Mouse (Mus musculus) heart, postnatal 0 days (tissue): Measurements from ENCODE around the gene 4932438A13Rik. TPM values are rescaled to one million over a fixed set of nuclear protein-coding genes. Genes with fewer than 3 reads are reported as not detected.

Experiments
- ATAC-seq: fragments of 200-750 bp; cut with Nextera tagmentation; 2 replicates; pipeline ENCODE4 v1.8.0; 2017; ENCODE audit warnings: low read depth, moderate number of reproducible peaks, moderate library complexity; ENCODE audit not compliant: insufficient read depth
- DNase-seq: peaks from one replicate; pipeline ENCODE4 v3.0.0-alpha.2; 2016; ENCODE audit warnings: low spot score
- H3K27ac ChIP-seq: fragments of 300-500 bp; sonication (generic); 2 replicates; pipeline ENCODE4 v1.5.1; 2014; ENCODE audit warnings: low read depth, mild to moderate bottlenecking
- H3K27me3 ChIP-seq: fragments of 300-500 bp; sonication (generic); 2 replicates; pipeline ENCODE4 v1.6.1; 2014; ENCODE audit warnings: low read length, mixed read lengths; ENCODE audit not compliant: control insufficient read depth, insufficient read depth
- H3K36me3 ChIP-seq: fragments of 300-500 bp; sonication (generic); replicated peaks from 2 replicates; pipeline ENCODE4 v1.6.1; 2014; ENCODE audit warnings: low read length, mixed read lengths; ENCODE audit not compliant: control insufficient read depth, insufficient read depth
- H3K4me1 ChIP-seq: fragments of 300-500 bp; sonication (generic); 2 replicates; pipeline ENCODE4 v1.6.1; 2014; ENCODE audit warnings: antibody characterized with exemption; ENCODE audit not compliant: control insufficient read depth, insufficient read depth
- H3K4me2 ChIP-seq: fragments of 300-500 bp; sonication (generic); 2 replicates; pipeline ENCODE4 v1.6.1; 2014; ENCODE audit warnings: low read depth, mild to moderate bottlenecking, low read length, moderate library complexity
- H3K4me3 ChIP-seq: fragments of 300-500 bp; sonication (generic); 2 replicates; pipeline ENCODE4 v1.5.1; 2014; ENCODE audit warnings: low read depth, low read length
- H3K9ac ChIP-seq: fragments of 300-500 bp; sonication (generic); replicated peaks from 2 replicates; pipeline ENCODE4 v1.6.1; 2014; ENCODE audit warnings: low read depth, low read length, mixed read lengths
- H3K9me3 ChIP-seq: fragments of 300-500 bp; sonication (generic); replicated peaks from 2 replicates; pipeline ENCODE4 v1.6.1; 2016; ENCODE audit warnings: low read length; ENCODE audit not compliant: control insufficient read depth
- CTCF ChIP-seq: IDR thresholded peaks from 2 replicates; pipeline ENCODE4 v1.5.1; 2016; ENCODE audit warnings: antibody characterized with exemption, control low read depth, low read depth
- EP300 ChIP-seq: IDR thresholded peaks from 2 replicates; pipeline ENCODE4 v1.6.1; 2016; ENCODE audit warnings: antibody characterized with exemption, low read depth
- WGBS: fragments of 180-500 bp; shearing (Covaris S2); extraction: QIAGEN DNeasy Blood & Tissue Kit; methylation state at CpG from one replicate; pipeline ENCODE4 v1.1.7; 2014; 5-methylcytosine and 5-hydroxymethylcytosine counted together
- polyA plus RNA-seq: library from polyadenylated mRNA; unstranded; fragments of >200 nt; fragmentation: Nextera tagmentation; extraction: Ambion mirVana; gene quantifications from 2 replicates; pipeline ENCODE4 v1.2.1, GENCODE M21; 2015
- total RNA-seq: library from RNA; depleted of rRNA; stranded (reverse); fragments of >200 nt; gene quantifications from 2 replicates; pipeline ENCODE4 v1.2.3, GENCODE M21; 2014; ENCODE audit warnings: low replicate concordance

Gene 4932438A13Rik
- total and polyA plus RNA-seq, 2 experiments from 2014 or later, result 22.3 to 22.7 TPM

DNA sequence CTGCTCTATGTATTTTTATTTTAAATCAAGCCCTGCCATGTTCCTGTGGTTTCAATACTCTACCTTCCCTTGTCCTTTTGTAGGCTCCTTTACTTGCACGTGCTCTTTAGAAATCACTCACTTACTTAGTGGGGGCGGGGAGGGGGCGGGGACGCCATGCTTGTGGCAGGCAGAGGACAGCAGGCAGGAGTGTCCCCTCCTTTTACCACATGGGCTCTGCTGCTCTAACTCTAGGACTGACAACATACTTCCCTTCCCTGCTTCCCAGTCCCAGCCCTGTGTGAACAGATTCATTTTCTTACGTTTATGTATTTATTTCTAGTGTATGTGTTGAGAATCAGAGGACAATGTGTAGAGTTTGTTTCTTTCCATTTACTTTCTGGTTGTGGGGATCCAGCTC lies 78.7 kb downstream of the 4932438A13Rik start:
- DNase-seq (no peak), ATAC-seq (no peak)
- Histone ChIP-seq H3K4me1 (no peaks in the 10 kb centered on the region), H3K27ac (no peak overlapping the region), H3K4me3 (no peak overlapping the region), H3K36me3 (peaks cover 31% of the 10 kb centered on the region), H3K9me3 (no peaks in the 10 kb centered on the region), H3K4me2 (no peak overlapping the region), H3K9ac (no peak overlapping the region), H3K27me3 (no peaks in the 10 kb centered on the region)
- 46% methylated on average over 5 of the region's 5 CpGs for WGBS
- no peak for TF ChIP-seq CTCF
- no peak for TF ChIP-seq EP300

DNA sequence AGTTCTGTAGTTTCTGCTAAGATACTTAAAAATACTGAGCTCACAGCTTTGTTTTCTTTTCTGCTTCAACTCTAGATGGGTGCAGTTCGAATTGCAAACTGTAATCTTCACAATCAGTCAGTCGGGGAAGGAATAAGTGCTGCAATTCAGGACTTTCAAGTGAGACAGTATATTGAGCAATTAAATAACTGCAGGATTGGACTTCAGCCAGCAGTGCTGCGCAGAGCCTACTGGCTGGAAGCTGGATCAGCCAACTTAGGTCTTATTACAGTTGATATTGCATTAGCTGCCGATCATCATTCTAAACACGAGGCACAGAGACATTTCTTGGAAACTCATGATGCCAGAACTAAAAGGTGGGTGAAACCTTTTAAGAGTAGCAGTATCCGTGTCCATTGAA lies 79.2 kb downstream of the 4932438A13Rik start:
- no peaks in the 10 kb centered on the region for H3K9me3 ChIP-seq
- no peaks in the 10 kb centered on the region for H3K27me3 ChIP-seq
- no peak overlapping the region for H3K4me3 ChIP-seq
- H3K27ac ChIP-seq, result no peak overlapping the region
- no peak for TF ChIP-seq CTCF
- TF ChIP-seq EP300, result no peak
- H3K36me3 ChIP-seq, result peaks cover 30% of the 10 kb centered on the region
- DNase-seq (no peak), ATAC-seq (no peak)
- no peak overlapping the region for H3K4me2 ChIP-seq
- H3K9ac ChIP-seq, result no peak overlapping the region
- WGBS, result 58% methylated on average over 6 of the region's 6 CpGs
- no peaks in the 10 kb centered on the region for H3K4me1 ChIP-seq

DNA sequence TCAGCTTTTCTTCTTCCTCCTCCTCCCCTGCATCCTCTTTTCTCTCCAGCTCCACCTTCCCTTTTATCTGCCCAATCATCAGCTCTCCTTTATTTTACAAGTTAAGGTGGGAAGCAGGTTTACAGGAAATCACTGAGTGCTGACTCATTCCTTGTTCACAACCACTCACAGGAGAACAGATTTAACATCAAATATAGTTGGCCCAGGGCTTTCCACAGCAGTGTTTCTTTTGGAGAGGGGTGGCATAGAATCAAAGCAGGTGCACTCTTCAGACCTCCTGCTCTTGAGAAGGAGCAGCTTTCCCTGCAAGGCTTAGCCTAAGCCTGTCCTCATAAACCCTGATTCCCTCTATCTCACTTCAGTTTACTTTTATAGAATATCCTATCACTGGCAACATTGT lies 80.8 kb downstream of the 4932438A13Rik start:
- Histone ChIP-seq H3K27ac (no peak overlapping the region), H3K9me3 (no peaks in the 10 kb centered on the region), H3K4me3 (no peak overlapping the region), H3K27me3 (no peaks in the 10 kb centered on the region), H3K9ac (no peak overlapping the region), H3K4me2 (no peak overlapping the region), H3K36me3 (peaks cover 39% of the 10 kb centered on the region), H3K4me1 (no peaks in the 10 kb centered on the region)
- TF ChIP-seq EP300, result no peak
- TF ChIP-seq CTCF, result no peak
- DNase-seq, result no peak
- ATAC-seq, result no peak

DNA sequence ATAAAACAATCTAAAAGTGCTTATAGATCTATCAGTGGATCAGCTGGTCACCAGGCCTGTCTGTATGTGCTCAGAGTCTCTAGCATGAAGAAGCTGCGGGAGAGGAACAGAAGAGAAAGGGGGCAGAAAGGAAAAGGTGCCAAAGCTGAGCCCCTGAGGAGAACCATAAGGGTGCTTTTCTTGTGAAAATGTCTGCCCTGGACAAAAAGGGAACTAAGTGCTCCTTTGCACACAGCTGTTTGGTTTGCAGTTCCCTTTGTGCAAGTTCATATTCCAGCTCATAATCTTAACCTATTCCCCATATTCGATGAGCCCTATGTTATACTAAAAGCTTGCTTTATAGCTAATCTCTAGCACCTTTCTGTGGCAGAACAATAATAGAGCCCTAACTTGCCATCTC lies 175.1 kb downstream of the 4932438A13Rik start:
- Histone ChIP-seq H3K9me3 (no peaks in the 10 kb centered on the region), H3K9ac (no peak overlapping the region), H3K27ac (no peak overlapping the region), H3K4me2 (no peak overlapping the region), H3K36me3 (peaks cover 68% of the 10 kb centered on the region), H3K27me3 (no peaks in the 10 kb centered on the region), H3K4me3 (no peak overlapping the region), H3K4me1 (no peaks in the 10 kb centered on the region)
- DNase-seq, result no peak
- WGBS, result 89% methylated on average over 2 of the region's 2 CpGs
- TF ChIP-seq EP300 (no peak), CTCF (no peak)
- ATAC-seq, result no peak

DNA sequence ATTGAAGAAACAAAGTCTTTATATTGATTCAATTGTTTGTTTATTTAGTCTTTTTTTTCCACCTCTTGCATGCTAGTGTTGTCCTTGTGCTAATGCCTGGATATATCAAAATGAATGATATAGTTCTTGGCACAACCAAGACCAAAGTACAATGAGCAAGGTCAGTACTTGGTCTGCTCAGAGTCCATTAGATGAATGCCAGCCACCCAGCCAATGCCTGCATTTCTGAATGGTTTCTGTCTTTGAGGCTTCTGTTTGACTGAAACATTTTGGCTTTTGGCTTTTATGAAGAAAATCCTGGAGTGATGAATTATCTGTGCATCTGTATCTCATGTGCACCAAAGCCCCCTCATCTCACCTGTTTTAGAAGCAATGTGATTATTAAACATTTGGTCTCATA lies 176.9 kb downstream of the 4932438A13Rik start:
- no peaks in the 10 kb centered on the region for H3K4me1 ChIP-seq
- no peak for DNase-seq
- no peak for TF ChIP-seq CTCF
- TF ChIP-seq EP300, result no peak
- no peak overlapping the region for H3K4me2 ChIP-seq
- H3K9me3 ChIP-seq, result no peaks in the 10 kb centered on the region
- no peak overlapping the region for H3K27ac ChIP-seq
- ATAC-seq, result no peak
- no peak overlapping the region for H3K4me3 ChIP-seq
- H3K9ac ChIP-seq, result no peak overlapping the region
- H3K27me3 ChIP-seq, result no peaks in the 10 kb centered on the region
- H3K36me3 ChIP-seq, result peaks cover 76% of the 10 kb centered on the region

DNA sequence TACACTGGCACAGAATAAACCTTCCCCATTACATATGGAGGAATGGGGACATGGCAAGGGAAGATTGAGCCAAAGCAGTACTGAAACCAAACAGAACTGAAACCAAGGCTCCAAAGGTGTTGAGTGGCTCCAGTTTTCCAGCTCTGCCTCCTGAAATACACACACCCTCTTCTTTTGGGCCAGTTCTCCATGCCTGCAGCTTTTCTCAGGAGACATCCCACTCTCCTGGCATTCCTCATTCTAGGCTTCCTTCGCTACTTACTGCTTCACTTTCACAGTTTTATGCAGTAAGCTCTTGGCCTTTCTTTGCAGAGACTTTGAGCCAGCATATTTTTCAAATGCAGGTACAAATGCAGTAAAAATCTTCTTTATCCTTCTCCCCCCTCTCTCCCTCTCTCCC lies 188.6 kb downstream of the 4932438A13Rik start:
- no peak overlapping the region for H3K4me2 ChIP-seq
- no peaks in the 10 kb centered on the region for H3K27me3 ChIP-seq
- H3K36me3 ChIP-seq, result peaks cover 40% of the 10 kb centered on the region
- no peak overlapping the region for H3K4me3 ChIP-seq
- WGBS, result 96% methylated on average over 1 of the region's 1 CpGs
- no peaks in the 10 kb centered on the region for H3K9me3 ChIP-seq
- DNase-seq, result no peak
- no peak for TF ChIP-seq EP300
- no peak for ATAC-seq
- no peak overlapping the region for H3K9ac ChIP-seq
- H3K4me1 ChIP-seq, result no peaks in the 10 kb centered on the region
- no peak overlapping the region for H3K27ac ChIP-seq
